Mouse (Mus musculus): ENCODE results near the gene Pradc1.

GRCm38 (mm10) chr6:85403039-85403438 lies 48.7 kb downstream of the Pradc1 start:
- TF ChIP-seq POLR2A (IDR thresholded peaks at IDR 0.05; ENCODE audit: borderline replicate concordance, extremely low read depth, insufficient read depth, insufficient read length, poor library complexity, severe bottlenecking) (no peak), CTCF (IDR thresholded peaks at IDR 0.05; ENCODE audit: borderline replicate concordance, extremely low read depth, insufficient read depth, insufficient read length) (no peak)
